Mouse (Mus musculus): ENCODE measurements around the gene Ubac1.

Gene Ubac1

GRCm38 (mm10) chr2:26056226-26056625 is 34.7 kb upstream of the Ubac1 start:
- H3K9me3 ChIP-seq (ENCODE audit: low read length) = no peaks in the 10 kb centered on the region
- H3K36me3 ChIP-seq (ENCODE audit: insufficient read depth, low read length) = no peaks in the 10 kb centered on the region
- H3K4me1 ChIP-seq (replicated peaks; ENCODE audit: low read depth, low read length) = peaks cover 80% of the 10 kb centered on the region
- peaks cover 14% of the 10 kb centered on the region for H3K27me3 ChIP-seq (ENCODE audit: insufficient read depth, low read length)
- no peak for TF ChIP-seq NANOG (IDR thresholded peaks at IDR 0.05; ENCODE audit: borderline replicate concordance, low read length)
- TF ChIP-seq CTCF (conservative IDR thresholded peaks at IDR 0.05; ENCODE audit: low read length) = no peak
- no peak for TF ChIP-seq POU5F1 (IDR thresholded peaks at IDR 0.05; ENCODE audit: borderline replicate concordance, low read length)
- H3K4me3 ChIP-seq (replicated peaks; ENCODE audit: low read length) = no peak overlapping the region

- TF ChIP-seq CTCF (conservative IDR thresholded peaks at IDR 0.05; ENCODE audit: low read length) (no peak), POU5F1 (IDR thresholded peaks at IDR 0.05; ENCODE audit: borderline replicate concordance, low read length) (no peak), NANOG (IDR thresholded peaks at IDR 0.05; ENCODE audit: borderline replicate concordance, low read length) (no peak)
- Histone ChIP-seq H3K4me3 (replicated peaks; ENCODE audit: low read length) (no peak overlapping the region; the same call in 1 of the 2 replicates), H3K27me3 (ENCODE audit: insufficient read depth, low read length) (peaks cover 10% of the 10 kb centered on the region), H3K36me3 (ENCODE audit: insufficient read depth, low read length) (no peaks in the 10 kb centered on the region), H3K9me3 (ENCODE audit: low read length) (no peaks in the 10 kb centered on the region), H3K4me1 (replicated peaks; ENCODE audit: low read depth, low read length) (peaks cover 75% of the 10 kb centered on the region)
These were observed 34.2 kb upstream of the Ubac1 start for GRCm38 (mm10) chr2:26055747-26056102.

DNA sequence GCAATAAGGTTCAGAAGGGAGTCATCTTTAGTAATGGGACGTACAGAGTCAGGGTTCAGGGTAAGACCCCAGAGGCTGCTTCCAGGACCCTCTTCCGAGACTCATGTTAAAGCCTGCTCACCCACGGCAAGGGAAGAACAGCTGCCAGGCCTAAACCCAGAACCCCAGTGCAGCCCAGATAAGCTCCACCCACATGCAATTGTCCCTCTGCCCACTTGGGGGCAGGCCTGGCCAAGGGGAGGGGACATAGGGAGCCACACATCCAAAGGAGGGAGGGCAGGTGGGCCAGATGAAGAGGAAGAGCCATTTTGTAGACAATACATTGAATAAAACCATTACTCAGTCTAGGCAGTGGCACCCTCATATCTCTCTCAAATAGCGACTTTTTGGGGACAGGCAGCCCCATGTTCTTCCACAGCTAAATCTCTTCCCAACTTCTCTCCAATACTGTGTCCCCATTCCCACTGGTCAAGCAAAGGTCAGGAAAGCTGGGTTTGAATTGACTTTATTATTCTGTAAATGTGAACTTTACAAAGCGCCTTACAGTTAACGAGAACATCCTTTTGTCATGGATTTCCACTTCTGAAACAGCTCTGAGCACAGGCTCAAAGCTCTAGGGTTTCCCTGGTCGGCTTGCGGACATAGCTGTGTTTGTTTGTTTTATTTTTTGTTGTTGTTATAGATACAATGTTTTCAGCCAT is 33.6 kb upstream of the Ubac1 start:
- Histone ChIP-seq H3K4me1 (replicated peaks; ENCODE audit: low read depth, low read length) (peaks cover 70% of the 10 kb centered on the region), H3K27me3 (ENCODE audit: insufficient read depth, low read length) (peaks cover 5% of the 10 kb centered on the region), H3K9me3 (ENCODE audit: low read length) (no peaks in the 10 kb centered on the region), H3K4me3 (replicated peaks; ENCODE audit: low read length) (peak overlapping the region; percentile 32; the same call in 1 of the 2 replicates), H3K36me3 (ENCODE audit: insufficient read depth, low read length) (no peaks in the 10 kb centered on the region)
- TF ChIP-seq NANOG (IDR thresholded peaks at IDR 0.05; ENCODE audit: borderline replicate concordance, low read length) = peak; percentile 80
- peak; percentile 87 for TF ChIP-seq CTCF (conservative IDR thresholded peaks at IDR 0.05; ENCODE audit: low read length)
- peak; percentile 92 for TF ChIP-seq POU5F1 (IDR thresholded peaks at IDR 0.05; ENCODE audit: borderline replicate concordance, low read length)

DNA sequence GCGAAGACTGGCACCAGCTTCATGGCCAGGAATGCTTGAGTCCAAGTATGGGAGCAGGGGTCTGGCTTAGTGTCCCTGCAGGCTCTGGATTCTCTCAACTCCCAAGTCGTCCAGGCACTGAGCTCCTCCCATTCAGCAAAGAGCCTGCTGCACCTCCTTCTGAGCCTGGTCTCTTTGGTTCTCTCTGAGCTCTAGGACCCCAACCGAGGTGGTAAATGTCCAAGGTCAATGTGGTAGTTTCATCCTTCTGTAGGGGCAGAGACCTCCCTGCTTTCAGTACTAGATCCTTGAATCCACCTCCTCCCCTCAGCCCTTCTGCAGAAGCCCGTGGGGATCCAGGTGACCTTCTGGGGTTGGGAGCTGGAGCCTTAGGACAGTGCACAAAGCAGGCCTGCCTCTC is 31.3 kb upstream of the Ubac1 start:
- Histone ChIP-seq H3K4me1 (replicated peaks; ENCODE audit: low read depth, low read length) (peaks cover 55% of the 10 kb centered on the region), H3K9me3 (ENCODE audit: low read length) (no peaks in the 10 kb centered on the region), H3K27me3 (ENCODE audit: insufficient read depth, low read length) (peaks cover 9% of the 10 kb centered on the region), H3K36me3 (ENCODE audit: insufficient read depth, low read length) (no peaks in the 10 kb centered on the region), H3K4me3 (replicated peaks; ENCODE audit: low read length) (peak overlapping the region; percentile 37; the same call in 1 of the 2 replicates)
- TF ChIP-seq POU5F1 (IDR thresholded peaks at IDR 0.05; ENCODE audit: borderline replicate concordance, low read length) (no peak), NANOG (IDR thresholded peaks at IDR 0.05; ENCODE audit: borderline replicate concordance, low read length) (no peak), CTCF (conservative IDR thresholded peaks at IDR 0.05; ENCODE audit: low read length) (no peak)

DNA sequence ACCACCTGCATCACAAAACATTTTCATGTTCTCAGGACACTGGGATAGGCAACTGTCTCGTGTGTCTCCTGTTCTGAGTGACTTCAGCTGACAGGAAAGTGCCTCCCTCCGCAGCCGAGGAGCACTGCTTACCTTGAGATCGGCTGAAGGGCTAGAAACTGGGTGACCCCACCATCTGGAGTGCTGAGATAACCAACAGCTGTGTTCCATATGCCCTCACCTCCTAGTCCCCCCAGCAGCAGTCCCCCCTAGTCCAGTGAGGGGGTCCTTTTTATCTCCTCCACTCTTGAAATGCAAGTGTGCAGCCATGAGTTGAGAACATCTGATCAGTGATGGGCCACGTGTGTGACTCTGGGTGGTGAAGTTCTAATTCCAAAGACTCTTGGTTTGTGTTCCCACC is 27.3 kb upstream of the Ubac1 start:
- TF ChIP-seq POU5F1 (IDR thresholded peaks at IDR 0.05; ENCODE audit: borderline replicate concordance, low read length) (no peak), CTCF (conservative IDR thresholded peaks at IDR 0.05; ENCODE audit: low read length) (no peak), NANOG (IDR thresholded peaks at IDR 0.05; ENCODE audit: borderline replicate concordance, low read length) (no peak)
- Histone ChIP-seq H3K4me3 (replicated peaks; ENCODE audit: low read length) (no peak overlapping the region), H3K27me3 (ENCODE audit: insufficient read depth, low read length) (peaks cover 16% of the 10 kb centered on the region), H3K4me1 (replicated peaks; ENCODE audit: low read depth, low read length) (peaks cover 17% of the 10 kb centered on the region), H3K36me3 (ENCODE audit: insufficient read depth, low read length) (no peaks in the 10 kb centered on the region), H3K9me3 (ENCODE audit: low read length) (no peaks in the 10 kb centered on the region)

GRCm38 (mm10) chr2:26044216-26044615 is 22.7 kb upstream of the Ubac1 start:
- Histone ChIP-seq H3K36me3 (ENCODE audit: insufficient read depth, low read length) (no peaks in the 10 kb centered on the region), H3K4me1 (replicated peaks; ENCODE audit: low read depth, low read length) (peaks cover 22% of the 10 kb centered on the region), H3K9me3 (ENCODE audit: low read length) (no peaks in the 10 kb centered on the region), H3K27me3 (ENCODE audit: insufficient read depth, low read length) (peaks cover 17% of the 10 kb centered on the region), H3K4me3 (replicated peaks; ENCODE audit: low read length) (no peak overlapping the region)
- TF ChIP-seq POU5F1 (IDR thresholded peaks at IDR 0.05; ENCODE audit: borderline replicate concordance, low read length) (no peak), CTCF (conservative IDR thresholded peaks at IDR 0.05; ENCODE audit: low read length) (no peak), NANOG (IDR thresholded peaks at IDR 0.05; ENCODE audit: borderline replicate concordance, low read length) (no peak)

- Histone ChIP-seq H3K36me3 (ENCODE audit: insufficient read depth, low read length) (no peaks in the 10 kb centered on the region), H3K27me3 (ENCODE audit: insufficient read depth, low read length) (peaks cover 13% of the 10 kb centered on the region), H3K4me1 (replicated peaks; ENCODE audit: low read depth, low read length) (peaks cover 22% of the 10 kb centered on the region), H3K4me3 (replicated peaks; ENCODE audit: low read length) (no peak overlapping the region), H3K9me3 (ENCODE audit: low read length) (no peaks in the 10 kb centered on the region)
- TF ChIP-seq POU5F1 (IDR thresholded peaks at IDR 0.05; ENCODE audit: borderline replicate concordance, low read length) (no peak), NANOG (IDR thresholded peaks at IDR 0.05; ENCODE audit: borderline replicate concordance, low read length) (no peak), CTCF (conservative IDR thresholded peaks at IDR 0.05; ENCODE audit: low read length) (no peak)
These were observed 21.1 kb upstream of the Ubac1 start for GRCm38 (mm10) chr2:26042603-26043002.

DNA sequence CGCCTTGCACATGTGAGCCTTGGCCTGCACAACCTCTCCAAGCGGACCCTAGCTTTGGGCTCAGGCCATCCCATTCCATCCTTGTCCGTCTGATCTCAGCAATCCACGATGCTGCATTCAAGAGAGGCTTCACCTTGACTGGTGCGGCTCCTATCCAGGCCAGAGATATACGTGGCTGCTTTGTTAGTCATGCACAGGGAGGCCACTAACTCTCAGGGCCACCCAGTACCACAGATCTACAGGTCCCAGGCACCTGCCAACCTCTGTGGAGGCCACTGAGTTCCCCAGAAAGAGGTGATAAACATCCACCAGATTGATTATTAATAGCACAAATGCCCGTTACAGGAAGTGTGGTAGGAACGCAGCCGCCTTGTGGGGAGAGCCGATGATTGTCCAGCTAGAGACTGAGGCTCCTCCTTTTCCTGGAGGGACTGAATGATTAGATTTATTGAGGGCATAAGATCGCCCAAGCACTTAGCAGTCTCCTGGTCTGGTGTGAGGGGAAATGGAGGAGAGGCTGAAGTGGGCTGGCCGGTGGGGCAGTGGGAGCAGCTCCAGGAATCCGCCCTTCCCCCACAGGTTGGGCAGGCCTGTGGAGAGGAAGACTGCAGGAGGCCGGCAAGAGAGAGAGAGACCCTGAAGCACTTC is 19.7 kb upstream of the Ubac1 start:
- Histone ChIP-seq H3K36me3 (ENCODE audit: insufficient read depth, low read length) (no peaks in the 10 kb centered on the region), H3K9me3 (ENCODE audit: low read length) (no peaks in the 10 kb centered on the region), H3K27me3 (ENCODE audit: insufficient read depth, low read length) (peaks cover 23% of the 10 kb centered on the region), H3K4me1 (replicated peaks; ENCODE audit: low read depth, low read length) (peaks cover 22% of the 10 kb centered on the region), H3K4me3 (replicated peaks; ENCODE audit: low read length) (peak overlapping the region; percentile 39)
- TF ChIP-seq NANOG (IDR thresholded peaks at IDR 0.05; ENCODE audit: borderline replicate concordance, low read length) = no peak
- no peak for TF ChIP-seq POU5F1 (IDR thresholded peaks at IDR 0.05; ENCODE audit: borderline replicate concordance, low read length)
- TF ChIP-seq CTCF (conservative IDR thresholded peaks at IDR 0.05; ENCODE audit: low read length) = no peak
